Mouse (Mus musculus) megakaryocyte, embryonic 14.5 days (primary cell): Measurements from ENCODE around the gene Gm21987. TPM values are rescaled to one million over a fixed set of nuclear protein-coding genes. Genes with fewer than 3 reads are reported as not detected.

ENCODE experiments used
- H3K27me3 ChIP-seq: replicated peaks from 2 replicates; pipeline ENCODE3; 2012; ENCODE audit warnings: inconsistent platforms
- H3K36me3 ChIP-seq: replicated peaks from 2 replicates; pipeline ENCODE3; 2012; ENCODE audit warnings: low read length, inconsistent platforms, mixed read lengths
- H3K4me1 ChIP-seq: 2 replicates; pipeline ENCODE4 v1.6.1; 2012; ENCODE audit warnings: inconsistent platforms
- H3K4me3 ChIP-seq: replicated peaks from 2 replicates; pipeline ENCODE3; 2012; ENCODE audit warnings: moderate library complexity, mild to moderate bottlenecking, inconsistent platforms
- H3K9me3 ChIP-seq: 2 replicates; pipeline ENCODE4 v1.6.1; 2012; ENCODE audit warnings: inconsistent platforms
- FLI1 ChIP-seq: IDR thresholded peaks from 2 replicates; pipeline ENCODE4 v1.6.1; 2012; ENCODE audit warnings: low read length, inconsistent platforms, mixed read lengths
- GATA1 ChIP-seq: IDR thresholded peaks from 3 replicates; pipeline ENCODE4 v1.6.1; 2012; ENCODE audit warnings: mixed read lengths, low read length, inconsistent platforms, borderline replicate concordance
- polyA plus RNA-seq: library from polyadenylated mRNA; stranded (reverse); fragments of >175 nt; gene quantifications from 2 replicates; pipeline ENCODE4 v1.2.3, GENCODE M21; 2012; ENCODE audit warnings: low replicate concordance; ENCODE audit not compliant: insufficient read depth

The Gm21987 gene
- polyA plus RNA-seq = 272 and 1,896 TPM in 2 replicates

DNA sequence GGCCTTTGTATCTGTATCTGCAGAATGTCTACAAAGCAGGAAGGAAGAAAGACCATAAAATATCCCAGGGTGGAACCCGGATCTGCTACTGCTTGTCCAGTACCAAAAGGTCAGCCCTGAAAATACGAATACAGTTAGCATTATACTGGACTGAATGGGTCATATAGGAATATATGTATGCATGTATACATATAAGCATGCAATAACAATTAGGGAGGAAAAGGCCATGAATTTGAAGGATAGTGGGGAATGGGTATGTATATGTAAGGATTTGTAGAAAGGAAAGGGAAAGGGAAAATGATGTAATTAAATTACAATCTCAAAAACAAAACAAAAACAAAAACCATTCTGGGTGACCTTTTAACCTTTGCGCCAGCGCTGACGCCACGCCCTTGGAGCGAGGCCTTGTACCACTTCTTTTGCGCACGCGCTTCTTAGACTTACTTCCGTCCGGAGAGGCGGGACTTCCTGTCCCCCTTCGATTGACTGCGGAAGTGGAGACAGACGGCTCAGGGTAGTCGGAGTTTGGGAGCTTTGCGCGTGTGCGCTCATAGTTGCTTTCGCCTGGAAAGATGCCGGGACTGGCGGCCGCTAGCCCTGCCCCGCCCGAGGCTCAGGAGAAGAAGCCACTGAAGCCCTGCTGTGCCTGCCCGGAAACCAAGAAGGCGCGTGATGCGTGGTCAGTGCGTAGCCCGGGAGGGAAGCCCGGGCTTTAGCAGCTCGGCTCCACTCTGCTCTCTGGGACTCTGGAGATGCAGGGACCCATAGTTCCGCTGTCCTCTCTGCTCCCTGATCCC is at the start of gene Gm21987, which contains the start of gene Cox17:
Gene Gm21987, plus strand, starts transcription at position 512 of the 797 bp plus-strand sequence.
Gene Cox17, plus strand, starts transcription at position 463 of the 797 bp plus-strand sequence.
- TF ChIP-seq FLI1 (0 out of 2 replicates have a peak, but pooled peaks have one; percentile 35), GATA1 (no peak)
- Histone ChIP-seq H3K9me3 (no peaks in the 10 kb centered on the region), H3K27me3 (no peaks in the 10 kb centered on the region), H3K36me3 (peaks cover 37% of the 10 kb centered on the region), H3K4me1 (peaks cover 64% of the 10 kb centered on the region), H3K4me3 (peak within 1 kb of the TSS; percentile 95)

DNA sequence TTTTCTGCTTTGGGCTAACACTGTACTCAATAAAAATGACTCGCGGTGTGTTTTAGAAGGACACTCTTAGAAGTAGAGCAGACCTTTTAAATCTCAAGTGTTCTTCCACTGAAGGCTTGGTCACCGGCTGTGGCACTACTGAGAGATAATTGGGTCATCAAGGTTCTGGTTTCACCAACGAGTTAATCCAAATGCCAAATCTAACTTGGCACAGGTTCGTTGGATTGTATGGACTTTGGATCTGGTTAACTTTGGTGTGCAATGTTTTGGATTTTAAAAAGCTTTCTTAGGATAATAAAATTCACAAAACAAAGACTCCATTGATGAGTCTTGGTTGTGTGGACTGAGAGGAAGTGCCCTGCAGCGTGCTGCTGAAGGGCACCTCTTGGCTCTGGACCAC is 48.4 kb upstream of the Gm21987 start:
- no peak overlapping the region for H3K4me3 ChIP-seq
- H3K9me3 ChIP-seq = no peaks in the 10 kb centered on the region
- TF ChIP-seq FLI1 = no peak
- no peak for TF ChIP-seq GATA1
- no peaks in the 10 kb centered on the region for H3K36me3 ChIP-seq
- H3K4me1 ChIP-seq = peaks cover 36% of the 10 kb centered on the region
- no peaks in the 10 kb centered on the region for H3K27me3 ChIP-seq

DNA sequence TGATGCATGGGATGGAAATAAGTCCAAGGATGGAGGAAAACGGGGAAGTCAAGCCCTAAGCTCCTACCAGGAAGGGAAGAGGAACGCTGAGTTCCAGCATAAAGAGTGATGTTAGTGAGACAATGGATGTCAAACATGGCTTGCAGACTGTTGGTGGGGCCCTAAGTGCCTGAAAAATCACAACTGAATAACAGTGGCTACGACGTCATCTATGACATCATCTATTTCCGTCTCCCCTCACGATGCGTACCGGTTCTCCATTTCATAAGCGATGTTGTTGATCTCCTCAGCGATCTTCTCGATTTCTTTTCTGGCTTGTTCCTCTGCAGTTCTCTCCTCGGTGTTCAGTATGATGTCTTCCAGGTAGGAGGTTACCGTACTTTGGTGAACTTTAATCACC is 44.5 kb upstream of the Gm21987 start:
- Histone ChIP-seq H3K9me3 (no peaks in the 10 kb centered on the region), H3K4me1 (peaks cover 33% of the 10 kb centered on the region), H3K4me3 (no peak overlapping the region), H3K36me3 (no peaks in the 10 kb centered on the region), H3K27me3 (peaks cover 10% of the 10 kb centered on the region)
- TF ChIP-seq FLI1 (no peak), GATA1 (no peak)

DNA sequence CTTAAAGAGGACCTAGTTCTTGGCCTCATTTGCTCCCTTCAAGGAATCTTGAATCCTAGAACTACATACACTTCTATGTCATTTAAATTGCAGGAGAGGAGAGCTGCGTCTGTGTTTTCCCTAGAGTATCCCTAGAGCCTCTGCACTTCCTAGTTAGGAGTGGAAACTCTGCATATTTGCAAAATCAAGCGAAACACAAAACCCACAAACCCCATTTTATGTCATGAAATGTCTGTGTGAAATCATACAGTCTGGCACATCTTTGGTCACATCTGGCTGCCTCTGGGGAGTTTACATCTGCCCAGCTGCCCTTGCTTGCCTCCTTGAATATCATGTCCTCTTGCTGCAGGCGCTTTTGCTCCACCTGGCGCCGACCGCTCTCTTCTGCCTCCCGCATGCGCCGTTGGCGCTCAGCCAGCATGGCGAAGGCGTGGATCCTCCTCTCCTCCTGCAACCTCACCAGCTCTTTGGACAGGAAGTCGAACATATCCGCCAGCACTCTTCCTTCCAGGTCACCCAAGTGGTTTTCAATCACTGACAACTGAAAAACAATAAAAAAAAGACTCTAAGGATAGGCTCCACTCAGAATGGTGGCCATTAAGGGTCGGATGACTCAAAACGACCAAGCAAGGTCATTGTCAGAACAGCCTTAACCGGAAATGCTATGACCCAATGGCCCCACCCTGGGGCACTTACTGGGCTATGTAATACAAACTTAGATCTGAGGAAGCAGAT is 42.2 kb upstream of the Gm21987 start:
- Histone ChIP-seq H3K36me3 (no peaks in the 10 kb centered on the region), H3K4me1 (peaks cover 25% of the 10 kb centered on the region), H3K9me3 (peaks cover 9% of the 10 kb centered on the region), H3K27me3 (peaks cover 22% of the 10 kb centered on the region), H3K4me3 (no peak overlapping the region)
- TF ChIP-seq GATA1 (no peak), FLI1 (no peak)

DNA sequence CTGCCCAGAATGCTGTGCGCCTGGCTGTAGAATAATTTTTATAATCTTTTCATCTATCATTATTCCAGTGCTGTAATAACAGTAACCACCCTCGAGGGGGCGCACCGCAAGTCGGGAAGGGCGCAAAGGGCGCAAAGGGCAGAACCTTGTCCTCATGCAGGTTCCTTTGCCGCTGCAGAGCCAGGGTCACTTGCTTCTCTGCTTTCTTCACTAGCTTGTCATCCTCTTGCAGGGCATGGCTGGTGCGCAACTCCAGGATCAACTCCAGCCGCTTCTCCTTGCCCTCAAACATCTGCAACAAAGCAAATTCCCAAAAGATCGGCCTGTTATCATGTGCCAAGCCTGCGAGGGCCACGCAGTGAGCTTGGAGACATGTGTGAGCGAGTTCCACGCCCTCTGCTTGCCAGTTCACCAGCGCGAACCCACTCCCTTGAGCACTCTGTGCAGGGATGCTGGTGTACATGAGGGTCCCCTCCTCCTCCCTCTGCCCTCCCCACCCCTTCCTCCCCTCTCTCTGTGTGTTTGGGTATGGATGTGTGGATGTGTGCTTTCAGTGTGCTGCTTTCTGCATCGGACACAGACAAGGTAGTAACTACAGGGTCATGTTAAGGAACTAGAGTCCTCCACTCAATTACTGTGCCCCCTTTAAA is 40.1 kb upstream of the Gm21987 start:
- H3K4me1 ChIP-seq = peaks cover 25% of the 10 kb centered on the region
- peaks cover 26% of the 10 kb centered on the region for H3K27me3 ChIP-seq
- no peak overlapping the region for H3K4me3 ChIP-seq
- no peak for TF ChIP-seq GATA1
- no peak for TF ChIP-seq FLI1
- H3K36me3 ChIP-seq = no peaks in the 10 kb centered on the region
- peaks cover 9% of the 10 kb centered on the region for H3K9me3 ChIP-seq

DNA sequence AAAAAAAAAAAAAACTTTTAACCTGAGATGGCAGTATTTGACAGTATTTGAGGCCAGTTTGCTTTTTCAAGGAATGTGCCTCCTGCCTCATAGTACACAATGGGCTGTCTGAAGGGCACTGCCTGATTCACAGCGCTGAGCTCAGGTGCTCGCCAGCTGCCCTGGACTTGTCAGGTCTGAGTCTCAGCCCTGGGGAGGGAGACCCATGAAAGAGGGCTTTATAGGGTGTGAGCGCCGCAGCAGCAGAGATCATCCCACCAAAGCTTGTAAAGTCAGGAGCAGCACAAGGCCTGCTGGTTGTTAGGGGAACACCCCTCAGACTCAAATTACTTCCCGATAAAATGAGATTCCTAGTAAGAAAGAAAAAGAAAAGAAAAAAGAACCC is 39.6 kb upstream of the Gm21987 start:
- Histone ChIP-seq H3K4me1 (peaks cover 25% of the 10 kb centered on the region), H3K27me3 (peaks cover 26% of the 10 kb centered on the region), H3K36me3 (no peaks in the 10 kb centered on the region), H3K4me3 (no peak overlapping the region), H3K9me3 (peaks cover 9% of the 10 kb centered on the region)
- TF ChIP-seq FLI1 (no peak), GATA1 (no peak)

DNA sequence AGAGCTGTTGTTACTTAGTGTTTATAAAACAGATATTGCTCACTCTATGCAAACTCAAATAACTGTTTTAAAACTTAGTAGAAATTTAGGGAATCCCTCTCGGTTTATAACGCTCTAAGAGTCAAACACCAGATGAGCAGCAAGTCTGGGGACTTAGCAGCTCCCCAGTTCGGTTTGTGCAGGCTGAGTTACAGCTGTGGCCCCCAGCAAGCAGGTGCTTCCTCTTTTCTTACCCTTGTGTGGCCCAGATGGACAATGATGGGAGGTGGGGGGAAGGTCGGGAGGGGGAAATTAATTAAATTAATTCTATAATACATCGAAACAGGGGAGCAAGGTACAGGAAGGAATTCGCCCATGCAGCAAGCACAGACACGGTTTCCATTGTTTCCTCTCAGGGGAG is 39.2 kb upstream of the Gm21987 start:
- H3K4me1 ChIP-seq = peaks cover 25% of the 10 kb centered on the region
- TF ChIP-seq GATA1 = no peak
- no peak for TF ChIP-seq FLI1
- no peak overlapping the region for H3K4me3 ChIP-seq
- peaks cover 9% of the 10 kb centered on the region for H3K9me3 ChIP-seq
- peaks cover 26% of the 10 kb centered on the region for H3K27me3 ChIP-seq
- H3K36me3 ChIP-seq = no peaks in the 10 kb centered on the region

DNA sequence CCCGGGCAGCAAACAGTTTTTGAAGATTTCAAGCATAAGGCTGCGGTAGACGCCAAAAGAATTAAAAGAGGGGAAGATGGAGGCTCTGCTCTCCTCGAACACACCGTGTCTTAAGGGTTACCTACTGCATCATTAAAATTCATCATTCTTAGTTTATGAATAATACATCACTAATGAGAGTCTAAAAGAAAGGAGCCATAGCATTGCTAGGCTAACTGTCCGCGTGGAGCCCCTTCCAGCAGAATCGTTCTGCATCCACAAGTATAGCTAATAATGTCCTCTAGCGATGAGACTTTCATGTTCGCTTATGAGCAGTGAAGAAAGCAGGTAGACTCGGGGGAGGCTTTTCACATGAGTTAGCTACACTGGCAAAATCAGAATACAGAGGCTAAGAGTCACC is 38.6 kb upstream of the Gm21987 start:
- Histone ChIP-seq H3K36me3 (no peaks in the 10 kb centered on the region), H3K4me3 (no peak overlapping the region), H3K27me3 (peaks cover 26% of the 10 kb centered on the region), H3K9me3 (peaks cover 9% of the 10 kb centered on the region), H3K4me1 (peaks cover 25% of the 10 kb centered on the region)
- TF ChIP-seq FLI1 (no peak), GATA1 (no peak)

DNA sequence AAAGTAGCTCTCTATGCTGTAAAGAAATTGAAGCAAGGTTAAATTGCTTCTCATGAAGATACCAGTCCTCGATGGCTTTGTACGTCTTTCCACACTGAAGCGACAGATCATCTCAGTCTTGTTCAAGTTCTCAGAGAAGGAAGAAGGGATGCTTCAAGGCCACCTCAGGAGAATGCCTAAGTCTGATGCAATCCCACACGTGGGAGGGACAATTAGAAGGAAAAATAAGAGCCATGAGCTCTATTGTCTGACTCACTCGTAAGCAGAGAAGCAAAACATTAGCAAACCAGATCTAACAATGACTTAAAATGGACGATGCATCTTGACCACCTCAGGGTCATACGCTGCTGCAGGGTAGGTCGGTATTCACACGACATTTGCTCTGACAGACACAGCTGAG is 28.3 kb upstream of the Gm21987 start:
- Histone ChIP-seq H3K4me3 (no peak overlapping the region), H3K4me1 (peaks cover 11% of the 10 kb centered on the region; the same call in 1 of the 2 replicates), H3K9me3 (peaks cover 7% of the 10 kb centered on the region), H3K27me3 (no peaks in the 10 kb centered on the region), H3K36me3 (no peaks in the 10 kb centered on the region)
- TF ChIP-seq GATA1 (no peak), FLI1 (no peak)
